10 mouse cellular contexts compared by ENCODE assay signal in the genomic region with DNA sequence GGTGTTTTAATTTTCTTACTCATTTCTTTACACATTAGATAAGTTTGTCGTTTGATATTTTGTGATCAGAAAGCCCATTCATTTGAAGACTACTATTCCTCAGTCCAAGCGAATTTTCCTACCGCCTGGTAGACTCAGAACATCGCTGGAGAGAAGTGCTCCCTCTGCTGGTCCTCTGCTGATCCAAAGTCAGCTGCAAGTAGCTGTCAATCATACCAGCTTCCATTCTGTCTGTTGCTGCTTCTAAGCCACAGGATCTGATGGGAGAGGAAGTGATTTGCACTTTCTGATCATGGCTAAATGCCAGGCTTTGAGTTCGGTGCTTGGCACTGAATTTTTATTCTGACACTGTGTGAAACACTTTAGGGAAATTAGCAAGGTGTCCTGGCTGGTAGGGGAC. TPM values are rescaled to one million over a fixed set of nuclear protein-coding genes. Genes with fewer than 3 reads are reported as not detected.
DNase-seq lines count a peak whose midpoint lies in the region; TF ChIP-seq lines count a peak whose summit lies in the region.
"Had no signal": no experiment of that assay in that cellular context is flagged by ENCODE, and none has a peak within 500 bp of the region (broad histone marks: within the 10 kb centered on the region; RNA-seq: fewer than 3 reads in every experiment).

No protein-coding gene starts in this region.

- H3K9ac ChIP-seq in heart, adult 2 months (ENCODE audit: low read depth, low read length) = no peak overlapping the region
- H3K9ac ChIP-seq: embryonic facial prominence, embryonic 15.5 days; neural tube, embryonic 12.5 days had no signal

- TF ChIP-seq POLR2A in heart, adult 2 months (IDR thresholded peaks at IDR 0.05; ENCODE audit: insufficient read depth, low read depth, low read length) = no peak
- TF ChIP-seq POLR2A in cerebellum, adult 2 months (IDR thresholded peaks at IDR 0.05; ENCODE audit: borderline replicate concordance, insufficient read depth, low read length) = no peak

- H3K27ac ChIP-seq in heart, adult 2 months = no peak overlapping the region
- H3K27ac ChIP-seq in heart, embryonic 10.5 days = no peak overlapping the region
- no peak overlapping the region for H3K27ac ChIP-seq in cerebellum, adult 2 months (ENCODE audit: insufficient read depth, low read length)
- H3K27ac ChIP-seq: embryonic facial prominence, embryonic 15.5 days; neural tube, embryonic 12.5 days had no signal

- no peaks in the 10 kb centered on the region for H3K79me2 ChIP-seq in heart, adult 2 months (replicated peaks; ENCODE audit: control insufficient read depth, insufficient read depth, low read length)

- 3% methylated on average over 5 of the region's 5 CpGs for WGBS in heart, adult 2 months
- 16% methylated on average over 5 of the region's 5 CpGs for WGBS in heart, embryonic 10.5 days
- WGBS in cerebellum, adult 2 months = 6% methylated on average over 5 of the region's 5 CpGs

- H3K9me3 ChIP-seq in heart, embryonic 10.5 days = no peaks in the 10 kb centered on the region
- H3K9me3 ChIP-seq: embryonic facial prominence, embryonic 15.5 days; neural tube, embryonic 12.5 days had no signal

- H3K36me3 ChIP-seq in heart, adult 2 months (ENCODE audit: control insufficient read depth, insufficient read depth, low read length) = no peaks in the 10 kb centered on the region
- H3K36me3 ChIP-seq in heart, embryonic 10.5 days = no peaks in the 10 kb centered on the region
- H3K36me3 ChIP-seq: embryonic facial prominence, embryonic 15.5 days; neural tube, embryonic 12.5 days had no signal

- H3K27me3 ChIP-seq in heart, adult 2 months (ENCODE audit: control insufficient read depth, insufficient read depth, low read length) = no peaks in the 10 kb centered on the region
- no peaks in the 10 kb centered on the region for H3K27me3 ChIP-seq in heart, embryonic 10.5 days (ENCODE audit: insufficient read depth, poor library complexity, severe bottlenecking)
- H3K27me3 ChIP-seq in cerebellum, adult 2 months (ENCODE audit: control insufficient read depth, insufficient read depth, low read length) = no peaks in the 10 kb centered on the region
- H3K27me3 ChIP-seq: embryonic facial prominence, embryonic 15.5 days; neural tube, embryonic 12.5 days had no signal

- no peak overlapping the region for H3K4me3 ChIP-seq in heart, adult 2 months
- H3K4me3 ChIP-seq in heart, embryonic 10.5 days = no peak overlapping the region
- no peak overlapping the region for H3K4me3 ChIP-seq in cerebellum, adult 2 months (replicated peaks; ENCODE audit: insufficient read depth, low read depth, low read length)
- H3K4me3 ChIP-seq: embryonic facial prominence, embryonic 15.5 days; neural tube, embryonic 12.5 days had no signal

- TF ChIP-seq CTCF in heart, adult 2 months (IDR thresholded peaks at IDR 0.05) = peak; percentile 87
- peak; percentile 72 for TF ChIP-seq CTCF in cerebellum, adult 2 months (IDR thresholded peaks at IDR 0.05; ENCODE audit: borderline replicate concordance, insufficient read depth, low read depth, low read length)

- H3K4me1 ChIP-seq in heart, adult 2 months (ENCODE audit: control insufficient read depth, insufficient read depth, low read length) = peaks cover 2% of the 10 kb centered on the region; the same call in 1 of the 2 replicates
- H3K4me1 ChIP-seq in heart, embryonic 10.5 days = no peaks in the 10 kb centered on the region
- H3K4me1 ChIP-seq in cerebellum, adult 2 months (ENCODE audit: control insufficient read depth, insufficient read depth, low read length) = no peaks in the 10 kb centered on the region

- intact Hi-C loops in heart, adult 2 months (cut with DNase I) = loop anchor here (5.0 to 10.0 kb wide), 2 partner anchors 64 to 407 kb away; a partner anchor contains a TSS
- intact Hi-C loops in gastrocnemius, postnatal 14 days (cut with DNase I; ENCODE audit: low total_unique reads) = loop anchor here (10.0 kb wide), 1 partner anchor 407 kb away; no protein-coding TSS in a partner anchor

- peak; percentile 53 to 60 for DNase-seq in heart, adult 2 months
- no peak for DNase-seq in heart, embryonic 10.5 days (ENCODE audit: low spot score)
- peak; percentile 56 for DNase-seq in MN1 (ENCODE audit: low spot score)
- peak; percentile 52 to 55 for DNase-seq in cerebellum, adult 2 months
- peak; percentile 54 for DNase-seq in gastrocnemius, postnatal 14 days
- DNase-seq in layer of hippocampus, postnatal 10 days (ENCODE audit: low spot score in 2 of 2) = peak; percentile 74 to 79
- peak; percentile 61 for DNase-seq in mesoderm, embryonic 11.5 days (ENCODE audit: low read depth, low spot score)
- peak; percentile 47 to 77 for DNase-seq in spleen, postnatal 4 days (ENCODE audit: low spot score in 2 of 2)

- TF ChIP-seq EP300 in heart, adult 2 months (IDR thresholded peaks at IDR 0.05; ENCODE audit: insufficient read depth, low read depth, low read length) = no peak

RNA-seq across cellular contexts. Expression of a gene that starts 4.1 kb away (rescaled TPM):
- 10 to 100 TPM; 11.1 to 12.4 TPM for total RNA-seq in heart, adult 2 months (2021)
- polyA plus RNA-seq in heart, adult 2 months (2012; rRNA removed) = 7.1 and 15.2 TPM in 2 replicates
- polyA plus RNA-seq in heart, embryonic 10.5 days (2016; fragmentation: Nextera tagmentation; extraction: Ambion mirVana) = 33.4 and 37.7 TPM in 2 replicates
- polyA plus RNA-seq in cerebellum, adult 2 months (2012; rRNA removed) = 32.7 and 33.3 TPM in 2 replicates
- 1 to 10 TPM; 6.0 to 7.1 TPM for total RNA-seq in gastrocnemius, postnatal 14 days (2021)
- 10 to 100 TPM; 14.9 to 15.4 TPM for total RNA-seq in layer of hippocampus, postnatal 10 days (2021)

RNA-seq across cellular contexts. Expression of a gene that starts 29.7 kb away (rescaled TPM):
- total RNA-seq in heart, adult 2 months (2021) = under 1 TPM in 1 of 2 experiments, not detected in 1; 0.13 TPM
- polyA plus RNA-seq in heart, adult 2 months (2012; rRNA removed) = 0.88 and 1.5 TPM in 2 replicates
- polyA plus RNA-seq in heart, embryonic 10.5 days (2016; fragmentation: Nextera tagmentation; extraction: Ambion mirVana) = 0.14 and 0.39 TPM in 2 replicates
- polyA plus RNA-seq in cerebellum, adult 2 months (2012; rRNA removed) = 7.3 and 8.4 TPM in 2 replicates
- under 1 TPM in 1 of 2 experiments, not detected in 1; 0.45 TPM for total RNA-seq in gastrocnemius, postnatal 14 days (2021)
- total RNA-seq in layer of hippocampus, postnatal 10 days (2021) = 1 to 10 TPM in 1 of 2 experiments, under 1 TPM in 1; 0.46 to 1.1 TPM
